Mouse (Mus musculus): ENCODE results near the gene Cdk15. TPM values are rescaled to one million over a fixed set of nuclear protein-coding genes. Genes with fewer than 3 reads are reported as not detected.

Gene Cdk15
- polyA plus RNA-seq, 1 experiment, result not detected

DNA sequence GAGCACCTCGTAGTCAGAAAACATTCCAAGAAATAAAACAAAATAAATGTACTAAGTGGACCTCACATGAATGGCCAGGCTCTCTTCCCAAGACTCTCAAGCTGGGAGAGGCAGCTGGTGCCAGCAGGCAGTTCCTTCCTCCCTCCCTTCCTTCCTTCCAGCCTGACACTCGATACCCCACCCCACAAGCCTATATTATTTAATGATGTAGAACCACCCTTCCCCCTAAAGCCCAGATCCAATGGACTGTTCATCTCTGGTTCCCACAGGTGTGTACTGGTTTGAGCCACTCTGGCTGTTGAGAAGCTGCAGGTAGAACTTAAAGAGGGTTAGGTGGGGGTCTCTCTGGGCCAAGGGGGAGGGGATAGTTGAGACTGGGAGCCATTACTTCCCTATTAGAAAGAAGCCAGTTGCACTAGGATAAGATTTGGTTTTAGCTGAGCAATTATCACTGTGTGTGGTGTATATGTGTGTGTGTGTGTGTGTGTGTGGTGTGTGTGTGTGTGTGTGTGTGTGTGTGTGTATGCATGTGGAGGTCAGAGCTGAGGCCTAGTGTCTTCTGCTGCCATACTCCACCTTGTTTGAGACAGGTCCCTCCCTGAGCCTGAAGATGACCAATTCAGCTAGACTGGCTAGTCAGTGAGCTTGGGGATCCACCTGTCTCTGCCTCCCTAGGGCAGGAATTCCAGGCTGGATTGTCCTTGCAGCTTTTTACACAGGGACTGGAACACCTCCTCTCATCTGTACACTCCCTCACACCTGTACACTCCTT, 143.0 kb downstream of the Cdk15 start:
- Histone ChIP-seq H3K4me3 (replicated peaks) (no peak overlapping the region), H3K9me3 (no peaks in the 10 kb centered on the region), H3K27me3 (replicated peaks) (peaks cover 13% of the 10 kb centered on the region), H3K36me3 (replicated peaks; ENCODE audit: low read length) (no peaks in the 10 kb centered on the region), H3K4me1 (no peaks in the 10 kb centered on the region)
- TF ChIP-seq FLI1 (IDR thresholded peaks at IDR 0.05; ENCODE audit: low read length), result no peak
- no peak for TF ChIP-seq GATA1 (IDR thresholded peaks at IDR 0.05; ENCODE audit: borderline replicate concordance, low read length)

- peaks cover 8% of the 10 kb centered on the region for H3K27me3 ChIP-seq (replicated peaks)
- H3K9me3 ChIP-seq, result no peaks in the 10 kb centered on the region
- H3K4me1 ChIP-seq, result no peaks in the 10 kb centered on the region
- no peaks in the 10 kb centered on the region for H3K36me3 ChIP-seq (replicated peaks; ENCODE audit: low read length)
- no peak for TF ChIP-seq GATA1 (IDR thresholded peaks at IDR 0.05; ENCODE audit: borderline replicate concordance, low read length)
- TF ChIP-seq FLI1 (IDR thresholded peaks at IDR 0.05; ENCODE audit: low read length), result no peak
- no peak overlapping the region for H3K4me3 ChIP-seq (replicated peaks)
Measured at GRCm38 (mm10) chr1:59401253-59401652, 144.5 kb downstream of the Cdk15 start.

Other genes starting within 250 kb of the Cdk15 start
- not detected in 2 replicates for gene C2cd6, start 162.0 kb upstream of the Cdk15 start, polyA plus RNA-seq (2012; ENCODE audit: insufficient read depth, low replicate concordance)
- 5.0 TPM in 1 of 2 replicates, not detected in the other for gene Tmem237, start 136.5 kb upstream of the Cdk15 start, polyA plus RNA-seq (2012; ENCODE audit: insufficient read depth, low replicate concordance)
- gene Mpp4, start 93.5 kb upstream of the Cdk15 start, polyA plus RNA-seq (2012; ENCODE audit: insufficient read depth, low replicate concordance), result 0.12 TPM in 1 of 2 replicates, not detected in the other
- gene Als2, start 19.7 kb upstream of the Cdk15 start, polyA plus RNA-seq (2012; ENCODE audit: insufficient read depth, low replicate concordance), result 0.69 TPM in 1 of 2 replicates, not detected in the other
- 0.31 and 0.60 TPM in 2 replicates for gene Fzd7, start 225.5 kb downstream of the Cdk15 start, polyA plus RNA-seq (2012; ENCODE audit: insufficient read depth, low replicate concordance)

Measured in megakaryocyte, embryonic 14.5 days (primary cell).